Mouse (Mus musculus) stomach, postnatal 0 days (tissue): Measurements from ENCODE around the gene Alox12e.
"Not testable (repeated sequence)": the region's sequence is repeated elsewhere in the genome, so short reads cannot be mapped to it uniquely, and the experiment has no call there.

Source experiments
- CTCF ChIP-seq: IDR thresholded peaks from 2 replicates; pipeline ENCODE4 v1.5.1; 2016; ENCODE audit warnings: antibody characterized with exemption, low read depth, mild to moderate bottlenecking, moderate library complexity
- EP300 ChIP-seq: optimal IDR thresholded peaks from 2 replicates; pipeline ENCODE3; 2016; ENCODE audit warnings: antibody characterized with exemption

- not testable (repeated sequence) for TF ChIP-seq CTCF, EP300
Observed at GRCm38 (mm10) chr11:70367701-70368100, 45.3 kb upstream of the Alox12e start.
